Mouse (Mus musculus) gastrocnemius, postnatal 4 days (tissue): ENCODE measurements around the gene Nrxn3. TPM values are rescaled to one million over a fixed set of nuclear protein-coding genes. Genes with fewer than 3 reads are reported as not detected.
A peak's percentile ranks its signal among the peaks of the same experiment; 100 is the strongest.

Experiments
- DNase-seq, 2 experiments: peaks; one replicate each; pipeline ENCODE4 v3.0.0; 2021 to 2022; ENCODE audit warnings: low spot score in 2 of 2, mixed read lengths in 2 of 2
- total RNA-seq, 2 experiments: library from RNA; stranded (reverse); gene quantifications; 2 replicates each; pipeline ENCODE4 v1.2.3; 2021

Nrxn3 gene
- total RNA-seq, 2 experiments from 2014 or later = 2.5 to 3.1 TPM

DNA sequence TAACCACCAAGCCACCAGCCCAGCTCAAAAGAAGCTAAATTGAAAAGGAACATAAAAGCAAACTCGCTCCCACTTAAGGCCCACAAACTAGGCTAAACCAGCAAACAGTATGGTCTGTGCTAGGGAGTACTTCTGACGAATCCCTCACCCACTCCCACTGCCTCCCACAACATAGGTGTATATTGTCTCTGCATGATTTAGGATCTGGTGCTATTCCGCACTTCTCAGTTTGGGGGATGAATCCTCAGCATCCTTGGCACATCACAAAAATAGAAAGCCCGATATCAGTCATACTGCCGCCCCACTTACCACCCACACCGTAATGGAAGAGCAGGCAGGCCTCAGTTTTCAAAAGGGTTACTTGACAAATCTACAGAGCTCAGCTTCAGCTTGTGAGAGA, 1072.1 kb downstream of the Nrxn3 start:
- DNase-seq = no peak

GRCm38 (mm10) chr12:89808217-89808616, 1085.5 kb downstream of the Nrxn3 start:
- DNase-seq = no peak

DNA sequence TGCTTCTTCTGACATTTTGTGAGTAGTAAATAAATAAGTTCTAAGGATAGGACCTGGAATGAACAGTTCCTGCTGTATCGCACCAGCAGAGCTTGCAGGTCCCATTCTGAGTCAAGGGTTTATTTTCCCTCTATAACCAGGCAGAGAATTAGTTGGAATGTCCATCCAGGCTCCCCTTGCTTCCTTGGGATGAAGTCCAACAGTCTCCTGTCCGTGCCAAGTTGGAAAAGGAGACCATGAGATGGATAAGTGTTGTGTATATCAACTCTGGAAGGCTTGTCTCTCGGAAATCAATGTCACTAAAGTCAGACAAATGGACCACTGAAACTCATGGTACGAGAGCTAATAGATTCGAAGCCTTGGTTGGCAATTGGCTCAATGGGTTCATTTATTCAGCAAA, 1087.5 kb downstream of the Nrxn3 start:
- no peak for DNase-seq

DNA sequence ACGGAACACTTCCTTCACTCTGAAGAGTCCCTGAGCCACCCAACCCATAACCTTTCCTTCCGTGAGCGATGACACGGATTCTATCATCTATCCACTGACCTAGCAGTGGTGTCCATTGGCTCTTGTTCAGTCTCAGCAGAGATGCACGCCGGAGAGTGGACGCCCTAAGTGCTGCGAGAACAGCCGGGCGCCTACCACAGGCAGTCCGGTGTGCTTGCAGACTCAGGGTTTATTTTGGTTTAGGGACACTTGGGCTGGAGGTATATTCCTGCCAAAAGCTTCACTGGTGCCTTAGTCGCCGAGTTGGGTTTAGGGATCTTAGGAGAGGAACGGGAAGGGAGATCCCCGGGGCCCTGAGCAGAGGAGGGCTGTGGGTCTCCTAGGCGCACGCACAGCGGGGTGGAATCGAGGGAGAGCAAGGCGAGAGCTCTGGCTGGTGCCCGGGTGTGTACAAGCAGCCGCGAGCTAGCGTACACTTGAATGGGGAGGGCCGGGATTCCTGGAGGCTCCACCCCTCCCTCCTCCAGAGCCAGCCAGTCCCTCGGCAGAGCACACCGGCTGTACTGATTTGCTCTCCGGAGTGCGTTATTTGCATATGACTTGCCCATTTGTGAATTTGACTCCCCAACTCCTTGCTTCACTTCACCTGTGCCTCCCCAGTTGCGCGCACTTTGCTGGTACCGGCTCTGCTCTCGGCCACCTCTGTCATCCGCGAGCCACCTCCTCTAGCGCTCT, 1089.3 kb downstream of the Nrxn3 start:
- peak; percentile 37 to 63 for DNase-seq

- no peak for DNase-seq
These were observed 1090.0 kb downstream of the Nrxn3 start for GRCm38 (mm10) chr12:89812550-89813207.

- DNase-seq = no peak
These were observed 1090.6 kb downstream of the Nrxn3 start for GRCm38 (mm10) chr12:89813294-89813693.

DNA sequence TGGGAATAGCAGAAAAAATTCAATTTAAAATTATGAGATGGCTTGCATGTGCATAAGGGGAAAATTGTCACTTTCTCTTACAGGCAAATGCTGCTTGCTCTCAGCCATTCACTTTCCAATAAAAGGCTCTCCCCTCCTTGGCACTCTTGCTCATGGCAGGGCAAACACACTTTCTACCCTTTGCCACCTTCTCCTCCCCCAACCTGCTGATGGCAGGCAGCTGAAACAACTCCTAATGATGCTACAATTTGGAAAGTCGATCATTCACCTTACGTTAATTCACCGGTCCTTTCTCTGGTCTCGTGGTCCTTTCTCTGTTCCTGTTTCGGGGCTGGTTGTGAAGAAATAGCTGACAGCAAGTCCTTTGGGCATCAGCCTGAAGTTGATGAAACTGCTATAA, 1091.0 kb downstream of the Nrxn3 start:
- no peak for DNase-seq

DNA sequence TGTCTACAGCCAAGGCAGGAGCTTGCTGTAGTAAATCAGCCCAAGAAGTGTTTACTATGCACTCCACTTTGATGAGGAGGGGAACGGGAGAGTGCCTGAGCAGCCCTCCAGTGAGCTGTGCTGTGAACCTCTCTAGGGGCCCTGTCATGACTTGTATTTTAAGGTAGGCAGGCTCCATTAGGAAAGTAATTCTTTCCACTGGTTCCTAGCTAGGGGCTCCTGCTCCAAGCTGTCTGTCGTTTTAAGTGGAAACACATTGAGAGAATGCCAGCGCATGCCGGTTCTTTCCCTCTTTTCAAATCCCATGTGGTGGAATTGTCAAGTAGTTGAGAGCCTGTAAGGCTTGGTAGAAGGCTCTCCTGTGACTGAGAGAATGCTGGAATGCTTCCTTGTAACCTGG, 1091.9 kb downstream of the Nrxn3 start:
- DNase-seq = no peak

DNA sequence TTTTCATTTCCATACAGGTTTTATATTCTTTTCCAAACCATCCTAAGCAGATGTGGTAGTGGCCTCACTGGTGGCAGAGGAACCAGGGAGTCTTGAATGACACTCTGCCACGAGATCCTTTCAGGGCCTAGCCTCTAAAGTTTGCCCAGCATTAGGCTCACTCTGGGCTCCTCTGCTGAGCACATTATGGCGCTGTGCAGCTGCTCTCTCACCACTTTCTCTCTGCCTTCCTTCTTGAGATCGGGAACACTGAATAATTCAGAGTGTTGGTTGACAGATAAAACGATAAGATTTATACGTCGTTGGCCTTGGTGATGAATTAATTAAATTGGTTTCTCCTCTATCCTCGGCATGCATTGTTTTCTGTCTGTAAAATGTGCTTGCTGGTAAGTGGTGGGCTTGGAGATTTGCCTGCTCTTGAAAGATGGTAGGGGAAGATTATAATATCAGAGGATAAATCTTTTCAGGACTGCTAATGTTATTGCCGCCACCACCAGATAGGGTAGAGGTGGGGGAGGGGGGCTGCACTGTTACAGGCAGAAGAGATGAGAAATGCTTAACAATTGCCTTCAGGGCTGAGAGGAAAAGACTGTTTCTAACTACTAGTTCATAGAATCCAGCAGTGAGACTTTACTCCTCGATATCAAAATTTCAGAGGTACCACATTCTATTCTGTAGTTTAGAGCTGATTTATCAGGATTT, 1094.5 kb downstream of the Nrxn3 start:
- DNase-seq = no peak

- no peak for DNase-seq
These were observed 1095.5 kb downstream of the Nrxn3 start for GRCm38 (mm10) chr12:89818200-89818599.

GRCm38 (mm10) chr12:89822141-89822540, 1099.5 kb downstream of the Nrxn3 start:
- no peak for DNase-seq

DNA sequence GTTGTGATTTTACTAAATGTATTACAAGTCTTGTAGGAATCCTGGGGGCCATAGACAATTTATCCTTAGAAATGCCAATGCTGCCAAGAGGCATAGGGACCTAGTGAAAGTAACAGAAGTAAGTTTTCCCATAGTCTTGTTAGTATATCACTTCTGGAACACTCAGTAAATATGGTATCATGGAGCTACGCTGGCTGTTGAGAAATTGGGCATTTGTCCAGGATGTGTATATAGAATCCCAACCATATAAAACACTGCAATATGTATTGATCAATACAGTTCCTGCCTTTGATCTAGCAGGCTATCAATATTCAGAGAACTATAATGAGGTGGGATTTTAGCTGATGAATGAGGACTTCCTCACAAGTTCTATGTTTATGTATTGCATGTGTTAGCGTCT, 1107.3 kb downstream of the Nrxn3 start:
- no peak for DNase-seq

GRCm38 (mm10) chr12:89830350-89830749, 1107.7 kb downstream of the Nrxn3 start:
- DNase-seq = no peak

GRCm38 (mm10) chr12:89831300-89831699, 1108.6 kb downstream of the Nrxn3 start:
- no peak for DNase-seq

DNA sequence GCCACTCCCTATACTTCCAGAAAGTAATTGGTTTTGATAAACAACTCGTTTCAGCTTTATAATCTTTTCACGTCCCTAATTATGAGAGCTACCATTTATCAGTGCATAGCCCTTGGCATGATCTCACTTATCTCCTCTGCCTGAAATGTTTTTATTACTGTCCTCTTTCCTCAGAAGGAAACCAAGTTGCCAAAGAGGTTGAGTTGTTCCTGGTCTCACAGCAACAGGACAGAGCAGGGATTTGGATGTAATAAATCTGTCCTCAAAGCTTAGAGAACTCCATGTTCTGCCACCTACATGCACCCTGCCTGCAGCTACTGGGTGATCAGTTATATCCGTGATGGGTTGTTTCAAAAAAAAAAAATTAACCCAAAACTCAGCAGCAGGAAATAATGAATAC, 1113.6 kb downstream of the Nrxn3 start:
- DNase-seq = no peak

GRCm38 (mm10) chr12:89842861-89843260, 1120.2 kb downstream of the Nrxn3 start:
- no peak for DNase-seq

GRCm38 (mm10) chr12:89848116-89848515, 1125.4 kb downstream of the Nrxn3 start:
- no peak for DNase-seq

- no peak for DNase-seq
These were observed 1131.7 kb downstream of the Nrxn3 start for GRCm38 (mm10) chr12:89854355-89854754.

DNA sequence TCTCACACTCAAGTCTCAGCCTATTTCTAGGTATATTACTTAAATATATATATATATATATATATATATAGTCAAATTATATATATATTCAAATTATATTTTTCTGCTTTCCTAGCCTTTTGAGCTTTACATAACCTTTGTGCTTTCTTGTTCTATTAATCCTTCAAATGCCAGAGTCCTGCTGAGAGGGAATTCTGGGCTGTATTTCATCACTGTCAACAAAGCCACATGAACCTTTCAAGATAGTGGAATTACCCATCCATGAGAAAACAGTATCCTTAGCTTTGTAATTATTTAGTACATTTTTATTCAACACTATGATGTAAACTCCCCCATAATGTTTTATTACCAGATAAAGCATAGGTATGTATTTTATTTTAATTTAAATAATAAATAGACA, 1144.4 kb downstream of the Nrxn3 start:
- no peak for DNase-seq

- no peak for DNase-seq
These were observed 1160.1 kb downstream of the Nrxn3 start for GRCm38 (mm10) chr12:89882617-89883370.

- no peak for DNase-seq
These were observed 1161.9 kb downstream of the Nrxn3 start for GRCm38 (mm10) chr12:89884576-89884975.

DNA sequence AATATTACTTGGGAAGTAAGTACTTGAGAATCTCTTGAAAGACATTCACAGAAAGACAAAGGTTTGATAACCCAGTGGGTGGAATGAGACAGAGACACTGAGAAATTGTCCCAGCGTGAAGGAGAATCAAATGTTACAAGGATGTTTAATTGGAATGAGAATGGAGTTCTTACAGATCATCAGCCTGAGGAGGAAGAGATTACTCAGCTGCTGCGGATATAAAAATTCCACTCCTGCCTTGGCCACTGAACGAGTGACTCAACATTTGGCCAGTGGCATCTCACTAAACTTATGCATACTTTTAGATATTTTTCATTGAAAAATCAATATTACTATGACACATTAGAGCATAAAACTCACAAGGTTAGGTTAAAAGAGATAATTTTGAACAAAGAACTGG, 1166.0 kb downstream of the Nrxn3 start:
- no peak for DNase-seq
